Mouse (Mus musculus): ENCODE results near the gene Man2a2. TPM values are rescaled to one million over a fixed set of nuclear protein-coding genes. Genes with fewer than 3 reads are reported as not detected.
A peak's percentile ranks its signal among the peaks of the same experiment; 100 is the strongest.

Gene Man2a2
- polyA plus RNA-seq, 1 experiment from 2014 or later: 31.0 TPM

- no peaks in the 10 kb centered on the region for H3K9me3 ChIP-seq
- WGBS: 90% methylated on average over 9 of the region's 9 CpGs
- H3K4me1 ChIP-seq: peaks cover 15% of the 10 kb centered on the region
- no peak overlapping the region for H3K27ac ChIP-seq
- no peak overlapping the region for H3K4me2 ChIP-seq (replicated peaks)
- H3K36me3 ChIP-seq: peaks cover 50% of the 10 kb centered on the region
- H3K4me3 ChIP-seq: no peak overlapping the region
- ATAC-seq (ENCODE audit: insufficient number of reproducible peaks, insufficient read depth, low FRiP score, low TSS enrichment): no peak
- H3K27me3 ChIP-seq: no peaks in the 10 kb centered on the region
- no peak overlapping the region for H3K9ac ChIP-seq
These were observed 3.2 kb downstream of the Man2a2 start for GRCm38 (mm10) chr7:80368009-80368408.

GRCm38 (mm10) chr7:80367232-80367631 lies 3.9 kb downstream of the Man2a2 start:
- H3K36me3 ChIP-seq: peaks cover 58% of the 10 kb centered on the region
- WGBS: 97% methylated on average over 7 of the region's 7 CpGs

GRCm38 (mm10) chr7:80365759-80366158 lies 5.4 kb downstream of the Man2a2 start:
- Histone ChIP-seq H3K9me3 (no peaks in the 10 kb centered on the region), H3K4me1 (peaks cover 15% of the 10 kb centered on the region), H3K36me3 (peaks cover 71% of the 10 kb centered on the region), H3K9ac (no peak overlapping the region), H3K4me2 (replicated peaks) (no peak overlapping the region), H3K27ac (no peak overlapping the region), H3K27me3 (no peaks in the 10 kb centered on the region), H3K4me3 (no peak overlapping the region)
- 84% methylated on average over 2 of the region's 2 CpGs for WGBS
- no peak for ATAC-seq (ENCODE audit: insufficient number of reproducible peaks, insufficient read depth, low FRiP score, low TSS enrichment)

More at GRCm38 (mm10) chr7:80367232-80367631, 3.9 kb downstream of the Man2a2 start:
- Histone ChIP-seq H3K9me3 (no peaks in the 10 kb centered on the region), H3K4me1 (peaks cover 15% of the 10 kb centered on the region), H3K4me2 (replicated peaks) (no peak overlapping the region), H3K27ac (no peak overlapping the region), H3K27me3 (no peaks in the 10 kb centered on the region), H3K9ac (no peak overlapping the region), H3K4me3 (no peak overlapping the region)
- ATAC-seq (ENCODE audit: insufficient number of reproducible peaks, insufficient read depth, low FRiP score, low TSS enrichment): no peak

GRCm38 (mm10) chr7:80360435-80360834 lies 10.7 kb downstream of the Man2a2 start:
- Histone ChIP-seq H3K9ac (no peak overlapping the region), H3K9me3 (no peaks in the 10 kb centered on the region), H3K4me2 (replicated peaks) (no peak overlapping the region), H3K27me3 (no peaks in the 10 kb centered on the region), H3K4me1 (no peaks in the 10 kb centered on the region), H3K36me3 (peaks cover 87% of the 10 kb centered on the region), H3K4me3 (no peak overlapping the region), H3K27ac (no peak overlapping the region)
- WGBS: 63% methylated on average over 3 of the region's 3 CpGs
- ATAC-seq (ENCODE audit: insufficient number of reproducible peaks, insufficient read depth, low FRiP score, low TSS enrichment): no peak

- Histone ChIP-seq H3K27ac (no peak overlapping the region), H3K9ac (no peak overlapping the region), H3K4me2 (replicated peaks) (no peak overlapping the region), H3K4me1 (no peaks in the 10 kb centered on the region), H3K36me3 (peaks cover 84% of the 10 kb centered on the region), H3K27me3 (no peaks in the 10 kb centered on the region), H3K4me3 (no peak overlapping the region), H3K9me3 (no peaks in the 10 kb centered on the region)
- 71% methylated on average over 4 of the region's 4 CpGs for WGBS
- 0 out of 2 replicates have a peak, but pooled peaks have one; percentile 42 for ATAC-seq (ENCODE audit: insufficient number of reproducible peaks, insufficient read depth, low FRiP score, low TSS enrichment)
These were observed 13.1 kb downstream of the Man2a2 start for GRCm38 (mm10) chr7:80358039-80358438.

GRCm38 (mm10) chr7:80357156-80357555 lies 14.0 kb downstream of the Man2a2 start:
- ATAC-seq (ENCODE audit: insufficient number of reproducible peaks, insufficient read depth, low FRiP score, low TSS enrichment): 0 out of 2 replicates have a peak, but pooled peaks have one; percentile 18
- H3K36me3 ChIP-seq: peaks cover 84% of the 10 kb centered on the region
- H3K9me3 ChIP-seq: no peaks in the 10 kb centered on the region
- 19% methylated on average over 8 of the region's 8 CpGs for WGBS
- no peak overlapping the region for H3K9ac ChIP-seq
- H3K4me1 ChIP-seq: no peaks in the 10 kb centered on the region
- no peak overlapping the region for H3K4me3 ChIP-seq
- H3K27me3 ChIP-seq: no peaks in the 10 kb centered on the region
- H3K4me2 ChIP-seq (replicated peaks): no peak overlapping the region
- H3K27ac ChIP-seq: 0 out of 2 replicates have a peak overlapping the region, but pooled peaks have one; percentile 30

GRCm38 (mm10) chr7:80356351-80356750 lies 14.8 kb downstream of the Man2a2 start:
- Histone ChIP-seq H3K27ac (no peak overlapping the region), H3K4me1 (no peaks in the 10 kb centered on the region), H3K4me2 (replicated peaks) (no peak overlapping the region), H3K4me3 (no peak overlapping the region), H3K9ac (no peak overlapping the region), H3K27me3 (no peaks in the 10 kb centered on the region), H3K36me3 (peaks cover 84% of the 10 kb centered on the region), H3K9me3 (no peaks in the 10 kb centered on the region)
- no peak for ATAC-seq (ENCODE audit: insufficient number of reproducible peaks, insufficient read depth, low FRiP score, low TSS enrichment)
- 75% methylated on average over 13 of the region's 13 CpGs for WGBS

GRCm38 (mm10) chr7:80352920-80353319 lies 18.3 kb downstream of the Man2a2 start:
- Histone ChIP-seq H3K27me3 (no peaks in the 10 kb centered on the region), H3K36me3 (peaks cover 66% of the 10 kb centered on the region), H3K4me3 (no peak overlapping the region), H3K9me3 (no peaks in the 10 kb centered on the region), H3K4me1 (no peaks in the 10 kb centered on the region), H3K9ac (no peak overlapping the region), H3K4me2 (replicated peaks) (no peak overlapping the region), H3K27ac (no peak overlapping the region)
- WGBS: 90% methylated on average over 8 of the region's 8 CpGs
- no peak for ATAC-seq (ENCODE audit: insufficient number of reproducible peaks, insufficient read depth, low FRiP score, low TSS enrichment)

- H3K27me3 ChIP-seq: no peaks in the 10 kb centered on the region
- H3K4me2 ChIP-seq (replicated peaks): no peak overlapping the region
- H3K9me3 ChIP-seq: no peaks in the 10 kb centered on the region
- H3K27ac ChIP-seq: no peak overlapping the region
- no peak overlapping the region for H3K9ac ChIP-seq
- H3K4me1 ChIP-seq: no peaks in the 10 kb centered on the region
- no peak for ATAC-seq (ENCODE audit: insufficient number of reproducible peaks, insufficient read depth, low FRiP score, low TSS enrichment)
- H3K4me3 ChIP-seq: no peak overlapping the region
- 79% methylated on average over 2 of the region's 2 CpGs for WGBS
- peaks cover 51% of the 10 kb centered on the region for H3K36me3 ChIP-seq
These were observed 20.4 kb downstream of the Man2a2 start for GRCm38 (mm10) chr7:80350808-80351207.

GRCm38 (mm10) chr7:80347670-80348586 lies 23.2 kb downstream of the Man2a2 start:
- peaks cover 32% of the 10 kb centered on the region for H3K36me3 ChIP-seq
- H3K4me2 ChIP-seq (replicated peaks): no peak overlapping the region
- 0 out of 2 replicates have a peak overlapping the region, but pooled peaks have one; percentile 1 for H3K27ac ChIP-seq
- no peak for ATAC-seq (ENCODE audit: insufficient number of reproducible peaks, insufficient read depth, low FRiP score, low TSS enrichment)
- peaks cover 6% of the 10 kb centered on the region for H3K4me1 ChIP-seq
- 59% methylated on average over 13 of the region's 13 CpGs for WGBS
- H3K27me3 ChIP-seq: no peaks in the 10 kb centered on the region
- H3K4me3 ChIP-seq: no peak overlapping the region
- no peak overlapping the region for H3K9ac ChIP-seq
- H3K9me3 ChIP-seq: no peaks in the 10 kb centered on the region

- Histone ChIP-seq H3K4me1 (peaks cover 6% of the 10 kb centered on the region), H3K9ac (no peak overlapping the region), H3K9me3 (no peaks in the 10 kb centered on the region), H3K27me3 (no peaks in the 10 kb centered on the region), H3K4me2 (replicated peaks) (no peak overlapping the region), H3K4me3 (no peak overlapping the region), H3K36me3 (peaks cover 22% of the 10 kb centered on the region), H3K27ac (no peak overlapping the region)
- no peak for ATAC-seq (ENCODE audit: insufficient number of reproducible peaks, insufficient read depth, low FRiP score, low TSS enrichment)
- WGBS: 87% methylated on average over 5 of the region's 5 CpGs
These were observed 24.3 kb downstream of the Man2a2 start for GRCm38 (mm10) chr7:80346830-80347229.

GRCm38 (mm10) chr7:80346173-80346572 lies 25.0 kb downstream of the Man2a2 start:
- Histone ChIP-seq H3K4me2 (replicated peaks) (no peak overlapping the region), H3K4me1 (peaks cover 8% of the 10 kb centered on the region), H3K27me3 (no peaks in the 10 kb centered on the region), H3K9me3 (no peaks in the 10 kb centered on the region), H3K27ac (no peak overlapping the region), H3K9ac (no peak overlapping the region), H3K36me3 (peaks cover 17% of the 10 kb centered on the region), H3K4me3 (no peak overlapping the region)
- ATAC-seq (ENCODE audit: insufficient number of reproducible peaks, insufficient read depth, low FRiP score, low TSS enrichment): no peak
- WGBS: 96% methylated on average over 9 of the region's 9 CpGs
